In genomic region chr6:119104246-119104645, GRCm38 (mm10) we compare ENCODE assay signal across 8 mouse cellular contexts.
DNase-seq lines count a peak whose midpoint lies in the region; ATAC-seq lines count a peak whose summit lies in the region.

No protein-coding gene starts in this region.

- ATAC-seq in monocyte, adult 5-6 weeks (replicated peaks; ENCODE audit: insufficient number of reproducible peaks, low FRiP score, low TSS enrichment, poor library complexity, severe bottlenecking): no peak

- peak; percentile 46 to 51 for DNase-seq in B cell, adult 2 months
- DNase-seq in T-cell, adult 2 months (ENCODE audit: low spot score): peak; percentile 5
- peak; percentile 96 to 98 for DNase-seq in cerebellum, postnatal 10 days
- peak; percentile 76 for DNase-seq in gastrocnemius, postnatal 14 days
- DNase-seq in layer of hippocampus, adult 9-11 months: peak; percentile 83
- DNase-seq in lung, postnatal 4 days: peak; percentile 70 to 85
- DNase-seq in right cerebral cortex, postnatal 4 days: peak; percentile 89

- intact Hi-C loops in gastrocnemius, postnatal 14 days (cut with DNase I; ENCODE audit: low total_unique reads): no loop called here

Comparison
In these comparisons a context has a peak if more than half of its experiments do, and no peak if none do; other contexts are left out.
1. DNase-seq: peak in every context shown above with its lines; median percentile 97 in cerebellum, postnatal 10 days; 89 in right cerebral cortex, postnatal 4 days; 83 in layer of hippocampus, adult 9-11 months; 78 in lung, postnatal 4 days; 76 in gastrocnemius, postnatal 14 days; 48 in B cell, adult 2 months; 5 in T-cell, adult 2 months.